Mouse (Mus musculus) G1E (cell line): ENCODE data around the gene Folr2.

Experiments
- CTCF ChIP-seq: IDR thresholded peaks from 2 replicates; pipeline ENCODE4 v1.5.1; 2012; ENCODE audit warnings: low read depth, low read length, inconsistent platforms, mixed read lengths
- GATA1 ChIP-seq: IDR thresholded peaks from 2 replicates; pipeline ENCODE4 v1.6.1; 2012; ENCODE audit warnings: borderline replicate concordance, low read length, inconsistent platforms, mixed read lengths
- POLR2AphosphoS5 ChIP-seq: IDR thresholded peaks from 2 replicates; pipeline ENCODE4 v1.6.1; 2012; ENCODE audit warnings: low read depth, low read length, inconsistent platforms; ENCODE audit not compliant: insufficient replicate concordance
- TAL1 ChIP-seq: conservative IDR thresholded peaks from 2 replicates; pipeline ENCODE4 v1.6.1; 2012; ENCODE audit warnings: low read depth, low read length, inconsistent platforms, mixed read lengths

DNA sequence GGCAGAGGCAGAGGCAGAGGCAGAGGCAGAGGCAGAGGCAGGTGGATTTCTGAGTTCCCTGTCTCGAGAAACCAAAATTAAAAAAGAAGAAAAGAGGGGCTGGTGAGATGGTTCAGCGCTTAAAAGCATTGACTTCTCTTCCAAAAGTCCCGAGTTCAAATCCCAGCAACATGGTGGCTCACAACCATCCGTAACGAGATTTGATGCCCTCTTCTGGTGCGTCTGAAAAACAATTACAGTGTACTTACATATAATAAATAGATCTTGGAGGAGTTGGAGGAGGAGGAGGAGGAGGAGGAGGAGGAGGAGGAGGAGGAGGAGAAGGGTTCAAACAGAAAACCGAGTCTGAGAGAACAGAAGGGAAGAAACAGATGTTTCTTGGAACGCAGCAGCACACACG lies 38.7 kb upstream of the Folr2 start:
- TF ChIP-seq CTCF, result no peak
- no peak for TF ChIP-seq GATA1
- no peak for TF ChIP-seq POLR2AphosphoS5
- no peak for TF ChIP-seq TAL1
